Mouse (Mus musculus) adipose tissue, adult 10 weeks (tissue): ENCODE data around the gene Dmbt1. TPM values are rescaled to one million over a fixed set of nuclear protein-coding genes. Genes with fewer than 3 reads are reported as not detected.

ENCODE experiments used
- polyA plus RNA-seq: library from polyadenylated mRNA; stranded (reverse); fragments of 350-450 nt; fragmentation: Illumina TruSeq; extraction: RNeasy Lipid Tissue Mini Kit (QIAGEN cat#74804); gene quantifications from one replicate; pipeline ENCODE4 v1.2.3, GENCODE M21; 2014; ENCODE audit warnings: low read depth, low replicate concordance

Dmbt1 gene
- not detected for polyA plus RNA-seq

DNA sequence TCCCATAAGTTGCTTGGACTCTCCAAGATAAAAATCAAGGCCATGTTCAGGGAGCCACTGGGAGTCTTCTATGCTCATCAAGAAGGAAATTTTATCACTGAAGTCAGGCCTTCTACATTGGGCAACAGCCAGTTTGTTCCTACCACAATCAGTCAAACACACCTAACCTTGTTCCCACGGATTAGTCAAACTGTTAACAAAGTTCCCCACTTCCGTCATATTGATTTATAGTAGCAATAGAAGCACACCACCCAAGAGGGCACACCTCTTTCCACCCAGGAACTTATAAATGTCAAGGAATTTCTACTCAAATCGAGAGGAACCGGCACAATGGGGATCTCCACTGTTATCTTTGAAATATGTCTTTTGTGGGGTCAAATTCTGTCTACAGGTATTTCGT lies at the start of gene Dmbt1:
Gene Dmbt1, plus strand, starts transcription at position 299 of the 400 bp plus-strand sequence.

DNA sequence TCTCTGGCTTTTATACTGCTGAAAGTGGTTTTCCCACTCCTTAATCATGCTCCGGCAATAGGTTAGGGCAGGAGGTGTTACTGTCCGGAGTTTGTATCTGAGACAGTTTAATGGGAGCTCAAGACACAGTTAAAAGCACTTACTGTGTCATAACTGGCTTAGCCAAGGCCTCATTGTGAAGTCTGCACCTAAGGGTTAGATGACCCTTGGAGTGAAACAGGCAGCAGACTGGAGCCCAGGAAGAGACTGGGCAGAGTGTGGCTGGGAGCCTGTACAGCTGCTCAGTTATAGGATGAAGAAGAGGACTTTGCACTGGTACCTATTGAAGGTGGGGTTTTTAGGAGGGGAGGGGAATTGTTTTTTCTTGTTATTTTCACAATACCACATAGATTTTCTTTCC lies 114.4 kb downstream of the Dmbt1 start, which contains the start of gene 4933402N03Rik:
Gene 4933402N03Rik, minus strand, starts transcription at position 101 of the 400 bp plus-strand sequence.

Other genes starting within 250 kb of the Dmbt1 start
- gene Plekha1, start 166.3 kb upstream of the Dmbt1 start, polyA plus RNA-seq: 91.0 TPM
- 118 TPM for gene Htra1, start 95.9 kb upstream of the Dmbt1 start, polyA plus RNA-seq
- 0.38 TPM for gene 4933402N03Rik, start 114.3 kb downstream of the Dmbt1 start, polyA plus RNA-seq
- 2.5 TPM for gene 5430419D17Rik, start 142.3 kb downstream of the Dmbt1 start, polyA plus RNA-seq